Mouse (Mus musculus): ENCODE measurements around the gene Dcst2.
A peak's percentile ranks its signal among the peaks of the same experiment; 100 is the strongest.

The Dcst2 gene

DNA sequence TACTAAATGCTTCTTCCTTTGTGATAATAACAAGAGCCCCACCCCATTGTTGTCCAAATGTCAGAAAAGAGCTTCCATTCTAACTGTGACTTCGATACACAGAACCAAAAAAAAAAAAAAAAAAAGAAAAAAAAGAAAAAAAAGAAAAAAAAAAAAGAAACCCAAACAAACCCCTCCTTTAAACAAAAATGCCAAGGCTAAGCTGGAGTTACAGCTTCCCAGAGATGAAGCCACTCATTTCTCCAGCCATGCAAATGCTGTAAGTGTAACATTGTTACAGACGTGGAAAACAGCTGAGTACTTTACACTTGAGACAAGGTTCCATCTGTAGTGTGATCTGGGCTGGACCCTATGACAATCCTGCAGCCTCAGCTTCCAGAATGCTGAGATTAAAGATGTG lies 55.4 kb downstream of the Dcst2 start:
- no peak for DNase-seq (ENCODE audit: low spot score)

DNA sequence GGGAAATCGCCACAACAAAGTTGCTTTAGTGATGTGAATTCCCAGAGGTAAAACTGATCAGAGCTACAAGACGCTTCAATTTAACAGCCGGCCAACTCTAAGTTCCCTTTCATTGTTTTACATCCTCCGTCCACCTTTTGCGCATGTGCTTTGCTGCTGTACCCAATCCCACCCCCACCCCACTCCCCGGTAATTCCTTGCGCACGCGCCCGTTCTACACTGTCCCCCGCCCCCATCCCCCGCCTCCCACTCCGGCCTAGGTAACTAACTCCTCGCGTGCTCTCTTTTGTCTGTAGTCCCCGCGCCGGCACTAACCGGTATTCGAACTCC lies 56.0 kb downstream of the Dcst2 start:
- no peak for DNase-seq (ENCODE audit: low spot score)

DNA sequence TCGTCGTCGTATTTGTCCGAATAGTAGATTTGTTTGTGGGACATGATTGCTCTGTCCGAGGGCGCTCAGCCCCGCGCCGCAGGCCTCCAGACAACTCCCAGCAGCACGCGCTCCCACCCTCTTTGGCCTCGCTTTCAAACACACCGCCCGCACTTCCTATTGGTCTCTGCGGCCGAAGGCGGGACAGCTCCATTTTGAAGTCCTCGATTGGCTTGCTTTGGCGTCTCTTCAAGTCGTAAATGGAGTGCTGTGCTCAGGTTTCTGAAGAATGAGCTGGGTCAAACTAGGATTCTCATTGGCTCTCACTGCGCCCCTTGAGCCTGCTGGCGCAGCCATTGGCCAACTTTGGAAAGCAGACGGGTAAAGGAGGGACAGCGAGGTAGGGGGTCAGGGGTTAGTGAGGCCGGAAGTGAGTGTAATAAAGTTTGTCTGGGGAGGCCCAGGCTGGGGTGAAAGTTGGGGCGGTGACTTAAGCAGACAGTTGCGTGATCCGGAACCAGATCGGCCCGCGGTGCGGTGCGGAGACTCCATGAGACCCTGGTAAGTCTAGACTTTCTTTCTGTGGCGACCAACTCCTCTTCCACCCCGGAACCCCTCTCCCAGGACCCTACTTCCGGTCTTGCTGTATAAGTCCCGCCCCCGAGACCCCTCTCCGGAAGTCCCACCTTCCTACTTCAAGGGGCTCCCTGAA lies 56.5 kb downstream of the Dcst2 start, which contains the start of the genes Cks1b and Shc1:
Cks1b (minus strand) TSS at position 214 of the 691 bp plus-strand sequence.
Shc1 (plus strand) TSS at position 274 of the 691 bp plus-strand sequence.
- DNase-seq (ENCODE audit: low spot score) = peak; percentile 95

DNA sequence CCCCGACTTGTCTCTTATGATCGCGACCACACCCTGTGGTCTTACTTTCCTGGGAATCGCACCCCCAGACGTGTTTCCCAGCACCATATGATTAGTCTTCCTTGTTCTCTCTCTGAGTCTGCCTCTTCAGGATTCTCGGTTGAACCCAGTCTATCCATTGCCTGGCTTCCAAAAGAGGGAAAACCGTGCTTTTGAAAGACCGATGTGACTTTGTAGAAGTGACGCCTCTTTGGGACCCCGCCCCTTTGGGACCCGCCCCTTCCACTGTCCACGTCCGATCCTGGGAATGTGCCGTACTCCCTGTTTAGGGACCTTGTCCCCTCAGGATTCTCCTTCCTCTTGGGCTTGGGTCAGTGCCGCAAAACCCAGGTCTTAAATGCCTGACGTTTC lies 57.1 kb downstream of the Dcst2 start:
- DNase-seq (ENCODE audit: low spot score) = no peak

DNA sequence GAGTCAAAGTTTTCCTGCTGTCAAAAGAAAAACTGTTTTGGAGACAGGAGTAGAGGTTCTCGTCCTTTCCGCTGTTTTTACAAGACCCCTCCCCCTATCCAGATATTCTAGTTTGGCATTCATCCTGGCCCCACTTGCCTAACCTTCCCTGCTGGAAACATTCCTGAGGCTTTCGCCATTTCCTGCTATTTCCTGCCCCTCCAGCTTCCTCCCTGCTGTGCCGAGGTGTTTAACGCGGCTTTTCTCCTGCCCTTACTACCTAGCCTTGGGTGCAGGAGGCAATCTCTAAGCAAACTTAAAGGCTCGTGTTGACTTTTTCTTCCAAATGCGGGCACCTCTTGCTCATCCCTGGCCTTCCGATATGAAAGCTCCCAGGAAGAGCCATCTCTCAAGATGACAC lies 57.8 kb downstream of the Dcst2 start:
- DNase-seq (ENCODE audit: low spot score) = no peak

DNA sequence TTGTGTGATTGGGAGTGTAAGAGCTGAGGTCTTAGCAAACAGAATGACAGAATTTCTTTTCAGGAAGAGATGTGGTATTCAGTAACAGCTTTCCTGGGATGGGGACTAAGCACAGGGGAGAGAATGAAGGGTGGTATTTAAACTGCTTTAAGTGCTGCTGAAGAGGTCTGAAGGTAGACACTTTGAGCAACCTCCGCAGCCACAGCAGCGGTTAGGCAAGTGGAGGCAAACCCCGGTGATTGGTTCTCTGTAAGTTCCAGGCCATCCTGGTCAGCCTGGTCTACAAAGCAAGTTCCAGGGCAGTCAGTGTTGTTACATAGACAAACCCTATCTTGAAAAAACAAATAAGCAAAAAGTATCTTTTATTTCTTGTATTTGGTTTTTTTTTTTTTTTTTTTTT lies 58.2 kb downstream of the Dcst2 start:
- DNase-seq (ENCODE audit: low spot score) = no peak

DNA sequence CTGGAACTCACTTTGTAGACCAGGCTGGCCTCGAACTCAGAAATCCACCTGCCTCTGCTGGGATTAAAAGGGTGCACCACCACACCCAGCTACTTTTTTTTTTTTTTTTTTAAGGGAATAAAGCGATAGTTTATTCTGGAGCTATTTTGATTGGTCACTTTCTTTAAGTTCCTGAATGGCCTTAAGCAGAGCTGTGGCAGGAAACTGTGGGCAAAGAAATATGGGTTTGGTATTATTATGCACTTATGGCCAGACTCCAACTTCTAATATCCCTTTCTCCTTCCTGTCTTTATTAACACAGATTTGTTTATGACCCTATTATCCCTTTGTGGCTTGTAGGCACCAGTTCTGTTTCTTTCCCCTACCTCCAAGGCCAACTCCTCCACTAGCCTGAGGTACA lies 58.6 kb downstream of the Dcst2 start:
- no peak for DNase-seq (ENCODE audit: low spot score)

DNA sequence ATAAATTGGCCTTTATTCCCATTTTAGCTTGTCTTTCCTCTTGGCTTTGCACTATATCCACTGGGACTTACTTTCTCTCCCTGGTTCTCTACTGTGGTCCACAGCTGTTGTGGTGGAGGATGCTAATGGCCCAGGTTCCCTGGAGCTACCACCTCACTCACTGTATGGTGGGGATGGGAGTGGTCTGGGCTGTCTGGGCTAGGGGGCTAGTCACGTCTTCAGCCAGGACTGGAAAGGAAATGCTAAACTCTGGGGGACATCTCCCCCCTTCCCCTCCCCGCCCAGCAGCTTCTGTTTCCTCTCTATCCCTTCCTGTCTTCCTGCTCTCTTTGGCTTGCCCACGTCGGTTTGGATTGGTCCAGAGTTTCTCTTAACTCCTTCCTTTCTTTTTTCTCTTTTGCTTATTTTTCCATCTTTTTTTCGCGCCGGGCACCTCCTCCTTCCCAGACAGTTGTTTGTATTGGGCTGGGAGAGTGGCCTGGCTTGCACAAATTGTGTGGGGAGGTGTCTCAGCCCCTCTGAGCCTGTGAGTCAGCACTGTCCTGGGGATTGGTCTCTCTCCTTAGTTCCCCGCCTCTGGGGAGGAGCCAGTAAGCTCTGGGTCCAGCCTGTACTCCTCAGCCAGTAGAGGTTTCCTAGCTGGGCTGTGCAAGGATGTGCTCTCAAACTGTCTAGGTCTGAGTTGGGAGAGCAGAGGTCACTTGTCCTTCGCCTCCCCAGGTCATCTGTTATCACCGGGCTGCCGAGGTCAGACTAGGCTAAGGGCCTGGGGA lies 59.4 kb downstream of the Dcst2 start:
- DNase-seq (ENCODE audit: low spot score) = peak; percentile 82

DNA sequence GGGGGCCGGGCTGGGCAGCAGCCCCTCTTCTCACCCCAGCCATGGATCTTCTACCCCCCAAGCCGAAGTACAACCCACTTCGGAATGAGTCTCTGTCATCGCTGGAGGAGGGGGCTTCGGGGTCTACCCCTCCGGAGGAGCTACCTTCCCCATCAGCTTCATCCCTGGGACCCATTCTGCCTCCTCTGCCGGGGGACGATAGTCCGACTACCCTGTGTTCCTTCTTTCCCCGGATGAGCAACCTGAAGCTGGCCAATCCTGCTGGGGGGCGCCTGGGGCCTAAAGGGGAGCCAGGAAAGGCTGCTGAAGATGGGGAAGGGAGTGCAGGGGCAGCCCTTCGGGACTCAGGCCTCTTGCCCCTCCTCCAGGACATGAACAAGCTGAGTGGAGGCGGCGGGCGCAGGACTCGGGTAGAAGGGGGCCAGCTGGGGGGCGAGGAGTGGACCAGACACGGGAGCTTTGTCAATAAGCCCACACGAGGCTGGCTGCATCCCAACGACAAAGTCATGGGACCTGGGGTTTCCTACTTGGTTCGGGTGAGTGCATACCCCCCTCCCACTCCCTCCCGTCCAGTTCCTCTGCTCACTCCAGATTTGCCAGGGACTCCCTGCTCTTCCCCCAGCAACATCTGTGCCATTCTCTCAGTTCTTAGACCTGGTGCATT lies 60.2 kb downstream of the Dcst2 start:
- no peak for DNase-seq (ENCODE audit: low spot score)

DNA sequence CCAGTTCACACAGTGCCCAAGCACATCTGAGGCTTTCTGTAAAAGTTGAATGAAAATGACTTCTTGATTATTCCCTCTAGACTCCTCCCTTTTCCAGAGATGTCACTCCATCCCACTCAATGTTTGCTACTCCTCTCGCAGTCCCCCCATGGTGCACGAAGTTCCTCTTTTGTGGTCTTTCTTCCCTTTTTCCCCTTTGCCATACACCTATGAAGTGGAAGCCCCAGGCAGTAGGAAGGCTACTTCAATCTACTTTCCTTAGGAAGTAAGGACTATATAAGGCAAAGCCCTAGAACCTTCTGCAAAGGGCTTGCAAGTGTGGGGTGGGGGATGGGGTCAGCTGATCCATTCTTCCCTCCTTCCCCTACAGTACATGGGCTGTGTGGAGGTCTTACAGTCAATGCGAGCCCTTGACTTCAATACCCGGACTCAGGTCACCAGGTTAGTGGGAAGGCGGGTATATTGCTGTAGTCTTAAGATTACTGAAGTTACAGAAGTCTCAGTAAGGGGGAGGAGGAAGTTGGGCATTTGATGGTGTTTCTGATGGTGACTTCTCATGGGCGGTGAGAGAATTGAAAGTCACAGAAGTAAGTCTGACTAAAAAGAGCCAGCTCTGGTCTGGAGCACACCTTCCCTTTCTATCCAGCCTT lies 60.9 kb downstream of the Dcst2 start:
- DNase-seq (ENCODE audit: low spot score) = no peak

DNA sequence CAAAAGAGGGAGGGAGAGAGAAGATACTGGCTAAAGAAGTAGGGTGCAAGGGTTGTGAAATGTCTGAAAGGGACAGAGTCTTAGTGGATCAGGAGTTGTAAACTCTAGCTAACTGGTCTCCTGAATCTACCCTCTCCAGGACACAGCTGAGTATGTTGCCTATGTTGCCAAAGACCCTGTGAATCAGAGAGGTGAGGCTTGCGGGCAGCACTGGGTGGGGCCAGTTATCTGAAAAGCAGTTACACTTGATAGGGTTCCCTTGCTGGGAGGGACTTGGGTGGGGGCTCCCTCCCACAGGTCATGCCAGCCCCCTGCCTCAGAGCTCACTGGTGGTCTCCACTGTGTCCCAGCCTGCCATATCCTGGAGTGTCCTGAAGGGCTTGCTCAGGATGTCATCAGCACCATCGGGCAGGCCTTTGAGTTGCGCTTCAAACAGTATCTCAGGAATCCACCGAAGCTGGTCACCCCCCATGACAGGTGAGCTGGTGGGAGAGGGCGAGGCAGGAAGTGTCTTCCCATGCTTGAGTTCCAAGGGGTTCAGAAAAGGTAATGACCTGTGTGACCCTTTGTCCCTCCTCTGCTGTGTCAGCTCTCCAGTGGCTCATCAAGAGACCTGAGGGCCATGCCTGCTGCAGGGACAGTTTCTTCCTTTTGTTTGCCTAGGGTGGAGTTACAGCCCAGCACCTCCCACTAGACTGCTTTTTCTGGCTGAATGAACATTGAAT lies 62.8 kb downstream of the Dcst2 start:
- no peak for DNase-seq (ENCODE audit: low spot score)

DNA sequence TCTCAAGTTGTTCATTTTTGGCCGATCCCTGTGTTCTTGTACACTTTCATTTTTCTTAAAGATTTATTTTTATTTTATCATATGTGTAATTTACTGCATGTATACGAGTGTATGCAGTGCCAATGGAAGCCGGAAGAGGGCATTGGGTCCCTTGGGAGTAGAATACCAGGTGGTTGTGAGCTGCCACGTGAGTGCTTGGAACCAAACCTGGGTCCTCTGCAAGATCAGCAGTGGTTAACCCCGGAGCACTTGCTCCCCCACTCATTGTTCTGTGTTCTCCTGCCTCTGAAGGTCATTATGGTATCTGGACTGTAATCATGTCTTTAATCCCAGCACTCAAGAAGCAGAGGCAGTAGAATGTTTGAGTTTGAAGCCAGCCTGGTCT lies 63.4 kb downstream of the Dcst2 start:
- DNase-seq (ENCODE audit: low spot score) = no peak

DNA sequence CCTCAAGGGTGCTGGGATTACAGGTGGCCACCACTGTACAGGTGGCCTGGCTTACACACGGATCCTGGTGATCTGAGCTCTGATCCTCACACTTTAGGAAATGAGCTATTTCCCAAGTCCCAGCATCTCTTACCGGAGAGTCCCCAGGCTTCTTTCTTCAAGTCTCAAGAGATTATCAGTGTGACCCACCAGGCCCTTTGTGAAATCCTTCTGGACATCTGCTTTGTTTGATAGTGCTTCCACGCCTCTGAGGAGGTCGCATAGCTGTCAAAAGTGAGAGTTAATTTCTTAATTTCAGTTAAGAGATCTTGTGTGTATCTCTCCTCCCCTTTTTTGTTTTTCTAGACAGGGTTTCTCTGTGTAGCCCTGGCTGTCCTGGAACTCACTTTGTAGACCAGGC lies 64.1 kb downstream of the Dcst2 start:
- peak; percentile 82 for DNase-seq (ENCODE audit: low spot score)

Measured in c-Kit-positive CD71-positive TER-119-positive erythroid progenitor cells, embryonic 14.5 days (primary cell).